Mouse (Mus musculus) bone marrow, adult 2 months (tissue): ENCODE measurements around the gene Dcn.

Source experiments
- CTCF ChIP-seq: fragments of 200-500 bp; IDR thresholded peaks from 2 replicates; pipeline ENCODE4 v1.5.1; 2011; ENCODE audit warnings: low read length, control low read depth; ENCODE audit not compliant: control insufficient read depth, insufficient read depth
- POLR2A ChIP-seq: fragments of 200-500 bp; IDR thresholded peaks from 2 replicates; pipeline ENCODE4 v1.6.1; 2011; ENCODE audit warnings: low read depth, mild to moderate bottlenecking, control low read depth, low read length, borderline replicate concordance; ENCODE audit not compliant: control insufficient read depth

GRCm38 (mm10) chr10:97452886-97453285, 26.5 kb upstream of the Dcn start:
- TF ChIP-seq CTCF (no peak), POLR2A (no peak)
